Mouse (Mus musculus): Measurements from ENCODE around the gene Flywch2. TPM values are rescaled to one million over a fixed set of nuclear protein-coding genes. Genes with fewer than 3 reads are reported as not detected.

The Flywch2 gene
- polyA plus RNA-seq, 1 experiment, result 27.2 TPM

DNA sequence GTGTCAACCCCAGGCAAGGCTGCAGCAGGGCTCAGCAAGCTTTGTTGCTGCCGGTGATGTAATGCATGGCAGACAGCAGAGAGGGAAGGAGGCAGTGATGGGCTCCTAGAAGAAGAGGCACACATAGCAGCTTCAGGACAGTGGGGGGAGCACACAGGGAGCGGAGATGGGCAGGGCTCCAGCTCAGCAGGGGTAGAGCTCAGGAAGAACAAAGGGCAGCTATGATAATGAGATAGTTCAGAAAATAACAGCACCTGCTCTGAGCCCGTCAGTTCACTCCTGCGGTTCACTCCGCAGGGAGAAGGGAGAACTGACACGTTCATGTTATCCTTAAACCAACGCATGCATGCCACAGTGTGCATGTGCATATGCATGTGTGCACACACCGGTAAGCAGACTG lies 27.1 kb downstream of the Flywch2 start:
- Histone ChIP-seq H3K4me1 (ENCODE audit: control insufficient read depth, insufficient read depth, low read length) (no peaks in the 10 kb centered on the region), H3K4me3 (ENCODE audit: insufficient read depth, low read length) (no peak overlapping the region), H3K27ac (ENCODE audit: insufficient read depth, low read length) (no peak overlapping the region)
- TF ChIP-seq CTCF (IDR thresholded peaks at IDR 0.05; ENCODE audit: extremely low read depth, insufficient read depth, low read length) (no peak), POLR2A (IDR thresholded peaks at IDR 0.05; ENCODE audit: extremely low read depth, insufficient read depth, low read length) (no peak)

DNA sequence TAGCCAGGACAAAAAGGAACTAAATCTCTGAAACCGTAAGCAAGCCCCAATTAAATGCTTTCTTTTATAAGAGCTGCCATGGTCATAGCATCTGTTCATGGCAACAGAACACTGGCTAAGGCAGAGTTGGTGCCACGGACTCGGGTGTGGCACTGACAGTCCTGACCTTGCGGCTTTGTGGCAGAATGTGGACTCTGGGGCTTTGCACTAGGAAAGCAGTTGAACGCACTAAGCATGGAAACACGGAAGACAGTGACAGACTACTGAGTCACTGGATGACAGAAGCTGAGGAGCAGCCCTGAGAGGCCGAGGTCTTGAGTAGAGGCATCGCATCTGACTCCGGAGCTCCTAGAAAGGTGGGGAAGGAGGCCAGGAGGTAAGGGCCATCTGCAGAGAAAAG lies 28.3 kb downstream of the Flywch2 start:
- TF ChIP-seq POLR2A (IDR thresholded peaks at IDR 0.05; ENCODE audit: extremely low read depth, insufficient read depth, low read length), result no peak
- TF ChIP-seq CTCF (IDR thresholded peaks at IDR 0.05; ENCODE audit: extremely low read depth, insufficient read depth, low read length), result no peak

DNA sequence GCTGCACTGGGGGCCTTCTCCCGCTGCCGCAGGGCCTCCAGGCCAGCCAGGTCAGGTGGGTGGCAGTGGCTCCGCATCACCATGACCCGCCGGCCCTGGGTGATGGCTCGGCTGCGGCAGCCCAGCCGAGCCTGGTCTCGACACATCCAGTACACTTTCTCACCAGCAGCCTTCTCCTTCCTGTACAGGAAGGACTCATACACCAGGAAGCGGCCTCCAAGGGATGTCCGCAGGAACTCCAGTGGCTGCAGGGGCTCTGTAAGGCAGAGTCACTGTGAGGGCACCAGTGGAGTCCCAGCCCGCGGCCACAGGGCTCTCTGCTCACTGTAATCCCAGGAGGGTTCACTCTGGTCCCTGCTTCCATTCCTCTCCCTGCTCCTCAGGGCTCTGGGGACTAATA lies 30.2 kb downstream of the Flywch2 start:
- no peak overlapping the region for H3K4me3 ChIP-seq (ENCODE audit: insufficient read depth, low read length)
- no peak for TF ChIP-seq POLR2A (IDR thresholded peaks at IDR 0.05; ENCODE audit: extremely low read depth, insufficient read depth, low read length)
- no peak for TF ChIP-seq CTCF (IDR thresholded peaks at IDR 0.05; ENCODE audit: extremely low read depth, insufficient read depth, low read length)
- H3K27ac ChIP-seq (ENCODE audit: insufficient read depth, low read length), result no peak overlapping the region
- no peaks in the 10 kb centered on the region for H3K4me1 ChIP-seq (ENCODE audit: control insufficient read depth, insufficient read depth, low read length)

More for the DNA sequence above, 28.3 kb downstream of the Flywch2 start:
- H3K4me1 ChIP-seq (ENCODE audit: control insufficient read depth, insufficient read depth, low read length), result no peaks in the 10 kb centered on the region
- no peak overlapping the region for H3K4me3 ChIP-seq (ENCODE audit: insufficient read depth, low read length)
- no peak overlapping the region for H3K27ac ChIP-seq (ENCODE audit: insufficient read depth, low read length)

DNA sequence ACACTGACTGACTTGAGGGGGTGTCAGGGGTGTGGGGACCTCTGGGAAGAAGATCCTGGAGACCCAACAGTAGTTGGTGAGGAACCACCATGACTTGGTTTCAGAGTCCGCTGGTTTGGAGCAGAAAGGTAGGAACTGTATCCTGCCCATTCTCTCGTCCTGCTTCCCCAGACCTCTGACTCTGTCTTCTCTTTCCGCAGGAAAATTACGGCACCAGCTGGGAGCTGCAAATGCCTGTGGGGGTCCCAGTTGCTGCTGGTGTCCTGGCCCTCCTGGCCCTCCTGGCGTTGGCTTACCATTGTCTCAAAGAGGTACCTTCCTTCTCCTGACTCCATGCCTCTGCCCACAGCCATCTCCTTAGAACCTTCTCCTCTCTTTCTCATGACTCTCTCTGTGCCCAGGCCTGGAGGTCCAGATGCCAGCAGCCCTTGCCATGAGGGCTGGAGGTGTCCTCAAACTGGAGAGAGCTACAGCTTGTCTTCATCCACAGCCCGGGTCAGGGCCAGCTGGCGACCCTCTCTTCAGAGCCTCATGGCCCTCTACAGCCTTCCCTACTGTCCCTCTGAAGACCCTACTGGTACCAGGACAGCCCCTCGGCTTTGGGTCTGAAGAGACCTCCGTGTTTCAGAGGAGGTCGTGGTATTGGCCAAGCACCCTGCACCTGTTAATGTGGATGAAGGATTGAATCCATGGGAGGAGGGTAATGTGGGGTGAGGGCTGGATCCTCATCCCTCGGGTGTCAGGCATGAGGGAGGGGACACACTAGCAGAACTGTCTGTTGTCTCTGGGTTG lies 36.3 kb downstream of the Flywch2 start:
- no peak for TF ChIP-seq CTCF (IDR thresholded peaks at IDR 0.05; ENCODE audit: extremely low read depth, insufficient read depth, low read length)
- no peak for TF ChIP-seq POLR2A (IDR thresholded peaks at IDR 0.05; ENCODE audit: extremely low read depth, insufficient read depth, low read length)
- Histone ChIP-seq H3K4me1 (ENCODE audit: control insufficient read depth, insufficient read depth, low read length) (no peaks in the 10 kb centered on the region), H3K4me3 (ENCODE audit: insufficient read depth, low read length) (peak overlapping the region; percentile 8; the same call in 1 of the 2 replicates), H3K27ac (ENCODE audit: insufficient read depth, low read length) (no peak overlapping the region)

DNA sequence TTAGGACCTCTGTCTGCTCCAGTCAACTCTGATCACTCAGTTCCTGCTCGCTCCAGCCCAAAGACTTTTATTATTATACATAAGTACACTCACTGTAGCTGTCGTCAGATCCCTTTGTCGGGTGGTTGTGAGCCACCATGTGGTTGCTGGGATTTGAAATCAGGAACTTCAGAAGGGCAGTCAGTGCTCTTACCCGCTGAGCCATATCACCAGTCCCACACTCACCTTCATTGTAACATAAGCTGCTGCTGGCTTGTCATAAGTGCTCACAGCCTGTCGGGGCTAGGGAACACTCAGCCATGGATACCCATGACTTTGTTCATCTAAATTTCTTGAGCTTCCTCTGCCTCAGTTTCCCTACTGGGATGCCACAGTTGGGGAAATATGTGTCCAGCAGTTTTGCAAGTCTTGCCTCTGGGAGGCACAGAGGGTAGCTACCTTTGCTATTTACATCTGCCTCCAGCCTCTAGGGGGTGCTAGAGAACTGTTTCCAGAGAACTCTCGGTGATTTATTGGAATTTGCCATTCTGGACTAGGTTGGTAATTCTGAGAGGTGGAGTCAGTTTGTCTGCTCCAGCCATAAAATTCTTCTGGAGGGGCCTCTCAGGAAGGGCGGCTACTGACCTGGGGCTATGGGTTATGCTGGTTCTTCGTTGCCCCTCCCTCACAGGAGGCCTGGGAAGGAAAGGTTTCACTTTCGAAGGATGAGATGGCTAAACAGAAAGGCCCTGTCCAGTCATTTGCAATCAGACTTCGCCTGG lies 37.1 kb downstream of the Flywch2 start:
- Histone ChIP-seq H3K4me1 (ENCODE audit: control insufficient read depth, insufficient read depth, low read length) (no peaks in the 10 kb centered on the region), H3K27ac (ENCODE audit: insufficient read depth, low read length) (no peak overlapping the region), H3K4me3 (ENCODE audit: insufficient read depth, low read length) (peak overlapping the region; percentile 8; the same call in 1 of the 2 replicates)
- TF ChIP-seq POLR2A (IDR thresholded peaks at IDR 0.05; ENCODE audit: extremely low read depth, insufficient read depth, low read length) (no peak), CTCF (IDR thresholded peaks at IDR 0.05; ENCODE audit: extremely low read depth, insufficient read depth, low read length) (peak; percentile 68)

DNA sequence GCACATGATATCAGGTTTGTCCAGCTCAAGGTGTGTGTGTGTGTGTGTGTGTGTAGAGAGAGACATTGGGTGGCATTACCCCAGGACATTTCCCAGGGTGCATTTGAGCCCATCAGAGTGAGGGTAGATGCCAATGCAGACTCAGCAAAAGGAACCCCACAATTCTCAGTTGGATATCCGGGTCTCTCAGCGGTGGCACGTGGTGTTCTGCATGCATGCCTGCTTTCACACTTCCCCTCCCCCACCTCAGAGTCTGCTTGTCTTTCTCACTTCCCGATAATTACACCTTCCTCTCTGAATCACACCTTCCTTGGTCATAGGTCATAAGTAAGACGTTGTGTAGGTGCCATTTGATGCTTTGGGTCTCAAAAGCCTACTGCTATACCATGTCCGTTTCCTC lies 37.9 kb downstream of the Flywch2 start:
- Histone ChIP-seq H3K4me3 (ENCODE audit: insufficient read depth, low read length) (no peak overlapping the region), H3K4me1 (ENCODE audit: control insufficient read depth, insufficient read depth, low read length) (no peaks in the 10 kb centered on the region), H3K27ac (ENCODE audit: insufficient read depth, low read length) (no peak overlapping the region)
- TF ChIP-seq CTCF (IDR thresholded peaks at IDR 0.05; ENCODE audit: extremely low read depth, insufficient read depth, low read length) (no peak), POLR2A (IDR thresholded peaks at IDR 0.05; ENCODE audit: extremely low read depth, insufficient read depth, low read length) (no peak)

DNA sequence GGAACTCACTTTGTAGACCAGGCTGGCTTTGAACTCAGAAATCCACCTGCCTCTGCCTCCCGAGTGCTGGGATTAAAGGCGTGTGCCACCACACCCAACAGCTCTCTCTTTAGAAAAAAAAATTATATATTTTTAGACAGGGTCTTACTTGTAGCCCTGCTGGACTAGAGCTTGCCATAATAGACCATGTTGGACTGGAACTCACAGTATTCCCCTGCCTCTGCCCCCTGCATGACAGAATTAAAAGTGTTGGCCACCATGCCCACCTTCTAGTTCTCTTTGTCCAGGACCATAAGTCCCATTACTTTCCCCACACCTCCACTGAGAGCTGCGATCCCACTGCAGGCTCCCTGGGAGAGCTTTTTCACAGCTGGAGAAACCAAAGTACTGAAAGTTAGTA lies 38.4 kb downstream of the Flywch2 start:
- Histone ChIP-seq H3K4me1 (ENCODE audit: control insufficient read depth, insufficient read depth, low read length) (no peaks in the 10 kb centered on the region), H3K27ac (ENCODE audit: insufficient read depth, low read length) (no peak overlapping the region), H3K4me3 (ENCODE audit: insufficient read depth, low read length) (no peak overlapping the region)
- TF ChIP-seq CTCF (IDR thresholded peaks at IDR 0.05; ENCODE audit: extremely low read depth, insufficient read depth, low read length) (no peak), POLR2A (IDR thresholded peaks at IDR 0.05; ENCODE audit: extremely low read depth, insufficient read depth, low read length) (no peak)

DNA sequence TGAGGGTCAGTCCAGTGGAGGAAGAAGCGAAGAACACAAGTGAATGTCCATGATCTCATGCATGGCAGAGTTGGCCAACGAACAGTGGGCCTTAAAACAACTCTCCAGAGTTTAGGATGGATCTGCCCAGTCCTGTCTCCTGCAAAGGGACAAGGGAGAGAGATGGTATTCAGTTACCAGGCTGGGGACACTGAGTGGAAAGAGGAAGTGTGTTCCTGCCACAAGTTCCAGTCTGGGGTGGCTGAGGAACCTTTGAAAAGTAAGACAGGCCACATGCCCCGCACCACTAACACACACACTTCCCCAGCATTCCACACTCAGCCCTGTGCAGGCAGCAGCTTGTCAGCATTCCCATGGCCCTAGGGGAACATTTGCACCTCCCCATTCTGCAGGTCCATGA lies 39.1 kb downstream of the Flywch2 start:
- no peak for TF ChIP-seq CTCF (IDR thresholded peaks at IDR 0.05; ENCODE audit: extremely low read depth, insufficient read depth, low read length)
- TF ChIP-seq POLR2A (IDR thresholded peaks at IDR 0.05; ENCODE audit: extremely low read depth, insufficient read depth, low read length), result no peak
- Histone ChIP-seq H3K27ac (ENCODE audit: insufficient read depth, low read length) (no peak overlapping the region), H3K4me1 (ENCODE audit: control insufficient read depth, insufficient read depth, low read length) (no peaks in the 10 kb centered on the region), H3K4me3 (ENCODE audit: insufficient read depth, low read length) (no peak overlapping the region)

DNA sequence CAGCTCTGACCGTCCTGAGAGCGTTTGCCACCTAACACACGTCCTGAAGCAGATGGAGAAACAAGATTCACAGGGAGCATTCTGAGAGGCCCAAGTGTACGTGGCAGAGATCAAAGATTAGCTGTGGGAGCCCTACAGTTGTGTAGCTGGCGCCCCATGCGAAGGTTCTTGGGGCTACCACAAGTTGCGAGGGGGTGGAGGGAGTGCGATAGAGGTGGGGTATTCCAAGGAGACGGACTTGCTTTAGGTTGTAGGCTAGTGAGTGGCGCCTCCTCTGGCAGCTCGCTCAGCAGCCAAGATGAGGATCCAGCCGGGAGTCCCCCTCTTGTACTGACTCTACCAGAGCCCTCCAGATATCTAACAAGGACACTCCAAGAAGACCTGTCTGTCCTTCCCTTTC lies 39.6 kb downstream of the Flywch2 start:
- Histone ChIP-seq H3K4me3 (ENCODE audit: insufficient read depth, low read length) (no peak overlapping the region), H3K27ac (ENCODE audit: insufficient read depth, low read length) (no peak overlapping the region), H3K4me1 (ENCODE audit: control insufficient read depth, insufficient read depth, low read length) (no peaks in the 10 kb centered on the region)
- TF ChIP-seq POLR2A (IDR thresholded peaks at IDR 0.05; ENCODE audit: extremely low read depth, insufficient read depth, low read length), result no peak

Data from cortical plate, adult 2 months (tissue).